Mouse (Mus musculus): ENCODE results near the gene Bex2. TPM values are rescaled to one million over a fixed set of nuclear protein-coding genes. Genes with fewer than 3 reads are reported as not detected.
"Not testable (repeated sequence)": the region's sequence is repeated elsewhere in the genome, so short reads cannot be mapped to it uniquely, and the experiment has no call there.

Gene Bex2
- total and polyA plus RNA-seq, 2 experiments from 2014 or later = 5.6 TPM; not detected in 1

- DNase-seq (ENCODE audit: low spot score) (no peak), ATAC-seq (ENCODE audit: insufficient read depth, low read depth) (no peak)
- no peak for TF ChIP-seq CTCF (IDR thresholded peaks at IDR 0.05; ENCODE audit: low read depth)
- TF ChIP-seq EP300 (IDR thresholded peaks at IDR 0.05; ENCODE audit: low read depth) = no peak
- Histone ChIP-seq H3K36me3 (replicated peaks; ENCODE audit: control insufficient read depth, insufficient read depth, low read length) (no peaks in the 10 kb centered on the region), H3K4me1 (ENCODE audit: control insufficient read depth, insufficient read depth) (no peaks in the 10 kb centered on the region), H3K9ac (replicated peaks; ENCODE audit: low read depth, low read length) (no peak overlapping the region), H3K27me3 (ENCODE audit: control insufficient read depth, insufficient read depth, low read length) (no peaks in the 10 kb centered on the region), H3K27ac (ENCODE audit: low read depth) (no peak overlapping the region), H3K4me2 (ENCODE audit: low read depth, low read length) (no peak overlapping the region), H3K4me3 (ENCODE audit: low read depth, low read length) (no peak overlapping the region), H3K9me3 (replicated peaks; ENCODE audit: control insufficient read depth, low read length) (no peaks in the 10 kb centered on the region)
- 50% methylated on average over 1 of the region's 1 CpGs for WGBS
Measured at GRCm38 (mm10) chrX:136060698-136061097, 7.3 kb downstream of the Bex2 start.

GRCm38 (mm10) chrX:136051219-136051618 lies 16.8 kb downstream of the Bex2 start:
- H3K36me3 ChIP-seq (replicated peaks; ENCODE audit: control insufficient read depth, insufficient read depth, low read length) = no peaks in the 10 kb centered on the region
- no peaks in the 10 kb centered on the region for H3K9me3 ChIP-seq (replicated peaks; ENCODE audit: control insufficient read depth, low read length)
- H3K4me2 ChIP-seq (ENCODE audit: low read depth, low read length) = no peak overlapping the region
- H3K4me1 ChIP-seq (ENCODE audit: control insufficient read depth, insufficient read depth) = no peaks in the 10 kb centered on the region
- no peak overlapping the region for H3K9ac ChIP-seq (replicated peaks; ENCODE audit: low read depth, low read length)
- ATAC-seq (ENCODE audit: insufficient read depth, low read depth) (no peak), DNase-seq (ENCODE audit: low spot score) (no peak)
- WGBS = 56% methylated on average over 2 of the region's 2 CpGs
- no peak overlapping the region for H3K27ac ChIP-seq (ENCODE audit: low read depth)
- no peak overlapping the region for H3K4me3 ChIP-seq (ENCODE audit: low read depth, low read length)
- no peaks in the 10 kb centered on the region for H3K27me3 ChIP-seq (ENCODE audit: control insufficient read depth, insufficient read depth, low read length)
- TF ChIP-seq EP300 (IDR thresholded peaks at IDR 0.05; ENCODE audit: low read depth) (no peak), CTCF (IDR thresholded peaks at IDR 0.05; ENCODE audit: low read depth) (no peak)

DNA sequence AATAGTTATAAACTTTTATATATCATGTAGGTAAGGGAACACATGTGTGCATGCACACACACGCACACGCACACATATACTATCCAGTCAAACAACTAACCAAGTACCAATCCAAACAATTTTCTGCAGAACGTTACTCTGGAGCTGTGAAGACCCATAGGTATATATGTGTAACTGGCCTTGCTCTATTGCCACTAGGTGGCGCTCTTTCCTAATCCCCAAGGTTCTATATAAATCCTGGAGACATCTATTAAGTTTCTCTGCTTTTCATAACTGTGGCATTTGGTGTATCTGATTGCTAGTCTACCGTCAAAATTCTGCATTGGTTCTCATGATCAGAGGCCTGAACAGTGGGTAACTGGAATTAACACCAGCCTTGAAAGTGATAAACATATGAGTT lies 20.5 kb downstream of the Bex2 start:
- TF ChIP-seq EP300 (IDR thresholded peaks at IDR 0.05; ENCODE audit: low read depth) (no peak), CTCF (IDR thresholded peaks at IDR 0.05; ENCODE audit: low read depth) (peak; percentile 64)
- H3K4me2 ChIP-seq (ENCODE audit: low read depth, low read length) = no peak overlapping the region
- no peaks in the 10 kb centered on the region for H3K4me1 ChIP-seq (ENCODE audit: control insufficient read depth, insufficient read depth)
- no peak overlapping the region for H3K4me3 ChIP-seq (ENCODE audit: low read depth, low read length)
- H3K27me3 ChIP-seq (ENCODE audit: control insufficient read depth, insufficient read depth, low read length) = no peaks in the 10 kb centered on the region
- DNase-seq (ENCODE audit: low spot score) = peak; percentile 47
- 19% methylated on average over 5 of the region's 5 CpGs for WGBS
- no peak overlapping the region for H3K27ac ChIP-seq (ENCODE audit: low read depth)
- ATAC-seq (ENCODE audit: insufficient read depth, low read depth) = no peak
- no peaks in the 10 kb centered on the region for H3K9me3 ChIP-seq (replicated peaks; ENCODE audit: control insufficient read depth, low read length)
- H3K36me3 ChIP-seq (replicated peaks; ENCODE audit: control insufficient read depth, insufficient read depth, low read length) = no peaks in the 10 kb centered on the region
- H3K9ac ChIP-seq (replicated peaks; ENCODE audit: low read depth, low read length) = no peak overlapping the region

GRCm38 (mm10) chrX:136043726-136044125 lies 24.3 kb downstream of the Bex2 start:
- no peaks in the 10 kb centered on the region for H3K4me1 ChIP-seq (ENCODE audit: control insufficient read depth, insufficient read depth)
- 64% methylated on average over 1 of the region's 1 CpGs for WGBS
- H3K4me2 ChIP-seq (ENCODE audit: low read depth, low read length) = no peak overlapping the region
- H3K27me3 ChIP-seq (ENCODE audit: control insufficient read depth, insufficient read depth, low read length) = no peaks in the 10 kb centered on the region
- H3K27ac ChIP-seq (ENCODE audit: low read depth) = no peak overlapping the region
- ATAC-seq (ENCODE audit: insufficient read depth, low read depth) (no peak), DNase-seq (ENCODE audit: low spot score) (no peak)
- no peak for TF ChIP-seq CTCF (IDR thresholded peaks at IDR 0.05; ENCODE audit: low read depth)
- no peak for TF ChIP-seq EP300 (IDR thresholded peaks at IDR 0.05; ENCODE audit: low read depth)
- H3K36me3 ChIP-seq (replicated peaks; ENCODE audit: control insufficient read depth, insufficient read depth, low read length) = no peaks in the 10 kb centered on the region
- no peak overlapping the region for H3K9ac ChIP-seq (replicated peaks; ENCODE audit: low read depth, low read length)
- H3K4me3 ChIP-seq (ENCODE audit: low read depth, low read length) = no peak overlapping the region
- H3K9me3 ChIP-seq (replicated peaks; ENCODE audit: control insufficient read depth, low read length) = no peaks in the 10 kb centered on the region

GRCm38 (mm10) chrX:136032799-136033763 lies 35.0 kb downstream of the Bex2 start, which contains the start of gene Arxes1:
TSS of gene Arxes1 (plus strand) at chrX:136033367.
- H3K27ac ChIP-seq (ENCODE audit: low read depth); H3K27me3 ChIP-seq (ENCODE audit: control insufficient read depth, insufficient read depth, low read length); H3K36me3 ChIP-seq (replicated peaks; ENCODE audit: control insufficient read depth, insufficient read depth, low read length); H3K9me3 ChIP-seq (replicated peaks; ENCODE audit: control insufficient read depth, low read length); H3K9ac ChIP-seq (replicated peaks; ENCODE audit: low read depth, low read length); H3K4me3 ChIP-seq (ENCODE audit: low read depth, low read length); H3K4me1 ChIP-seq (ENCODE audit: control insufficient read depth, insufficient read depth); DNase-seq (ENCODE audit: low spot score): not testable (repeated sequence)
- 43% methylated on average over 1 of the region's 49 CpGs for WGBS
- H3K4me2 ChIP-seq (ENCODE audit: low read depth, low read length) = peak within 1 kb of the TSS; percentile 44; the same call in 1 of the 2 replicates
- peak; percentile 91 for ATAC-seq (ENCODE audit: insufficient read depth, low read depth)
